Mouse (Mus musculus): ENCODE data around the gene Tns4. TPM values are rescaled to one million over a fixed set of nuclear protein-coding genes. Genes with fewer than 3 reads are reported as not detected.

Gene Tns4
- 0.22 TPM in 1 of 2 replicates, not detected in the other for polyA plus RNA-seq (2014; fragmentation: Nextera tagmentation; extraction: Ambion mirVana)

DNA sequence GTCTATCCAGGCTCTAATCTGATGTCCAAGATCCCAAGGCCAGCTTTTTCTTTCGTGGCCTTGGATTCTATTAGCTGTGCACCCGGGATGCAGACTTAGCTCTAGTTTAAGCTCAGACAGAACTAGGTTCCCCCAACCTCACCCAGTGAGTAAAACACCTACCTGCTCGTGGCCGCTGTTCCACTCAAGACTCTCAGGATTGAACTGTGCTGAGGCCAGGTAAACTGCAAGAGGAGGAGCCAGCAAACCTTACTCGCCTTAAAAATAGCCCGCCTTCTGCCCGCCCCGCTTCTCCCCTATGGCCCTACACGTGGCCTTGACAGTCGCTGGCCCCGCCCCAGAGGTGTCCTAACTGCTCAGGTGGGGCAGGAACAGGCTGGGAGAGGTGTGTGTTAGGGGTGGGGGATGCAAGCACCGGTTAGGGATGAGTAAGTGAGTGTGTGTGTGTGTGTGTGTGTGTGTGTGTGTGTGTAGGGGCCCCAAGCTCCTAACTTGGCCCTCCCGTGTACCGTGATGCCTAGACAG, at the start of gene Tns4:
Tns4 (minus strand) TSS at position 230 of the 525 bp plus-strand sequence.
- H3K4me3 ChIP-seq (replicated peaks; ENCODE audit: low read depth, low read length) = no peak within 1 kb of the TSS
- 68% methylated on average over 14 of the region's 14 CpGs for WGBS
- DNase-seq = no peak
- no peak within 1 kb of the TSS for H3K4me2 ChIP-seq (ENCODE audit: low read length)
- H3K9me3 ChIP-seq (ENCODE audit: control insufficient read depth, low read length) = no peaks in the 10 kb centered on the region
- no peak within 1 kb of the TSS for H3K9ac ChIP-seq (replicated peaks; ENCODE audit: low read length)
- no peaks in the 10 kb centered on the region for H3K4me1 ChIP-seq (ENCODE audit: control insufficient read depth, insufficient read depth, low read length)
- H3K27me3 ChIP-seq (ENCODE audit: control insufficient read depth, insufficient read depth, low read length) = no peaks in the 10 kb centered on the region
- H3K27ac ChIP-seq (replicated peaks; ENCODE audit: low read depth, low read length) = no peak within 1 kb of the TSS
- no peak for ATAC-seq (ENCODE audit: low FRiP score, low TSS enrichment)
- H3K36me3 ChIP-seq (ENCODE audit: control insufficient read depth, insufficient read depth, low read length) = no peaks in the 10 kb centered on the region

DNA sequence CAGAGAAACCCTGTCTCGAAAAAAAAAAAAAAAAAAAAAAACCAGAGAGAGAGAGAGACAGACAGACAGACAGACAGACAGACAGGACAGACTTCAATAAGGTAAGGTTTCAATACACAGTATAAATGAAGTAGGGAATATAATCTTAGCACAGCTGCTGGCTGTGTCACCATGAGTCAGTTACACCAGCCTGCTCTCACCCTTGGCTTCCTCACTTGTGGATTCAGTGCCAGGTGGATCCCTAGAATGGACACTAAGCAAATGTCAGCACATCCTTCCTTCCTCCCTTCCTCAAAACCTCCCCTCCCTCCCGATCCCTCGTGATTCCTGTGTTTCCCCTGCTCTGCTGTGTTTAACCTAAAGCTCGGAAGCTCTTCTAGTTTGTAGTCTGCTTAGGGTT, 48.3 kb upstream of the Tns4 start:
- Histone ChIP-seq H3K4me3 (replicated peaks; ENCODE audit: low read depth, low read length) (no peak overlapping the region), H3K4me1 (ENCODE audit: control insufficient read depth, insufficient read depth, low read length) (peaks cover 2% of the 10 kb centered on the region), H3K36me3 (ENCODE audit: control insufficient read depth, insufficient read depth, low read length) (no peaks in the 10 kb centered on the region), H3K27ac (replicated peaks; ENCODE audit: low read depth, low read length) (no peak overlapping the region), H3K9ac (replicated peaks; ENCODE audit: low read length) (no peak overlapping the region), H3K9me3 (ENCODE audit: control insufficient read depth, low read length) (no peaks in the 10 kb centered on the region), H3K27me3 (ENCODE audit: control insufficient read depth, insufficient read depth, low read length) (no peaks in the 10 kb centered on the region), H3K4me2 (ENCODE audit: low read length) (no peak overlapping the region)
- ATAC-seq (ENCODE audit: low FRiP score, low TSS enrichment) (no peak), DNase-seq (no peak)
- 78% methylated on average over 4 of the region's 4 CpGs for WGBS

DNA sequence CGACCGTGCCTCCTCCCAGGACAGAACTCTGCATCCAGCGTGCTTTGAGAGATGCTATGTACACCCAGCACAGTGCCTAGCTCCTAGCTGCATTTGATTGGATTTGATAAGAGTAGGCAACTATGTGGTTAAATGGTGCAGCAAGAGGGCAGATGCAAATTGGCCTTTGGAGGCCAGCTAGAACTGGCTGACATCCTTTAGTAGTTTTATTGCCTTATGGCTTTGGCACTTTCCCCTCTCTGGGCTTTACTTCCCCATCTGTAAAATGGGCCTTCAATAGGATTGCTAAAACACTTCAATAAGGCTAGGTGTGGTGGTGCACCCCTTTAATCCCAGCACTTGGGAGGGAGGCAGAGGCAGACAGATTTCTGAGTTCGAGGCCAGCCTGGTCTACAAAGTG, 47.9 kb upstream of the Tns4 start:
- Histone ChIP-seq H3K36me3 (ENCODE audit: control insufficient read depth, insufficient read depth, low read length) (no peaks in the 10 kb centered on the region), H3K4me2 (ENCODE audit: low read length) (no peak overlapping the region), H3K4me3 (replicated peaks; ENCODE audit: low read depth, low read length) (no peak overlapping the region), H3K4me1 (ENCODE audit: control insufficient read depth, insufficient read depth, low read length) (peaks cover 6% of the 10 kb centered on the region), H3K27ac (replicated peaks; ENCODE audit: low read depth, low read length) (no peak overlapping the region), H3K9ac (replicated peaks; ENCODE audit: low read length) (no peak overlapping the region), H3K27me3 (ENCODE audit: control insufficient read depth, insufficient read depth, low read length) (no peaks in the 10 kb centered on the region), H3K9me3 (ENCODE audit: control insufficient read depth, low read length) (no peaks in the 10 kb centered on the region)
- DNase-seq = no peak
- whole genome bisulfite sequencing = 68% methylated on average over 4 of the region's 4 CpGs
- ATAC-seq (ENCODE audit: low FRiP score, low TSS enrichment) = no peak

DNA sequence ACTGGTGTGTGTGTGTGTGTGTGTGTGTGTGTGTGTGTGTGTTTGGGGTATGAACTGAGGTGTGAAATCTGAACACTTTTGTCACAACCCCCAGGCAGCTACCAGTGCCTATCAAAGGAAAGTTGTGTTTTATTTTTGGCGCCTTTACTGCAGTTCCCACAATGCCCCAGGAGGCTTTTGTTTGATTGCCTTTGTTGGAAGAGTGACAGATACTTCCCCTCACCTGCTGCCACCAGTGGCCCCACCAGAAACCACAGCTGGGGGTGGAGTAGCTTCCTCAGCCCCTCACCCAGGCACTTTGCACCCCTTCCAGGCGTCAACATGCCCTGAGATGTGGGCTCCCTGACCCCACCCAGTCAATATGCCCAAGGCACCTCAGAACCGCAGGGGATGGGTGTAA, 47.3 kb upstream of the Tns4 start:
- Histone ChIP-seq H3K36me3 (ENCODE audit: control insufficient read depth, insufficient read depth, low read length) (no peaks in the 10 kb centered on the region), H3K9me3 (ENCODE audit: control insufficient read depth, low read length) (no peaks in the 10 kb centered on the region), H3K4me1 (ENCODE audit: control insufficient read depth, insufficient read depth, low read length) (peaks cover 11% of the 10 kb centered on the region), H3K9ac (replicated peaks; ENCODE audit: low read length) (no peak overlapping the region), H3K27me3 (ENCODE audit: control insufficient read depth, insufficient read depth, low read length) (no peaks in the 10 kb centered on the region), H3K4me3 (replicated peaks; ENCODE audit: low read depth, low read length) (no peak overlapping the region), H3K27ac (replicated peaks; ENCODE audit: low read depth, low read length) (no peak overlapping the region), H3K4me2 (ENCODE audit: low read length) (no peak overlapping the region)
- WGBS = 41% methylated on average over 3 of the region's 3 CpGs
- no peak for DNase-seq
- ATAC-seq (ENCODE audit: low FRiP score, low TSS enrichment) = no peak

DNA sequence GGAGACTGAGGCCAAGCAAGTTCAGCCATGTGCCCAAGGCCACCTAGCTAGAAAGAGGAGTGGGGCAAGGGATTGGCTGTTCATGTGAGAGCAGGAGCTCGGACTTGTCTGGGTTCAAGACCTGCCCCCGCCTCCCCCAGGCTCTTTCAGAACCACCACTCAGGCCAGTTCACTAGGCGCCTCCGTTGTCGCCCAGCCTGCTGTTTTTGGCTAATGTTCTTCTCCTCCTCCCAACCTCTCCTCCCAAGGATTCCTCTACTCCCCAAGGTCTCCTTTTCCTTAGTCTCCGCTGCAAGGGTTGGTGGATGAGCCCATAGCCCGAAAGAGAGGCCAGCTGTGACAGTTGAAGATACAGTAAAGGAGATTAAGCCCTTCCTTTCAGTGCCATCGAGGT, 45.9 kb upstream of the Tns4 start:
- H3K4me2 ChIP-seq (ENCODE audit: low read length) = no peak overlapping the region
- peaks cover 11% of the 10 kb centered on the region for H3K4me1 ChIP-seq (ENCODE audit: control insufficient read depth, insufficient read depth, low read length)
- DNase-seq = no peak
- H3K27ac ChIP-seq (replicated peaks; ENCODE audit: low read depth, low read length) = no peak overlapping the region
- no peak for ATAC-seq (ENCODE audit: low FRiP score, low TSS enrichment)
- no peaks in the 10 kb centered on the region for H3K36me3 ChIP-seq (ENCODE audit: control insufficient read depth, insufficient read depth, low read length)
- no peak overlapping the region for H3K9ac ChIP-seq (replicated peaks; ENCODE audit: low read length)
- H3K27me3 ChIP-seq (ENCODE audit: control insufficient read depth, insufficient read depth, low read length) = no peaks in the 10 kb centered on the region
- 67% methylated on average over 8 of the region's 8 CpGs for WGBS
- H3K4me3 ChIP-seq (replicated peaks; ENCODE audit: low read depth, low read length) = no peak overlapping the region
- no peaks in the 10 kb centered on the region for H3K9me3 ChIP-seq (ENCODE audit: control insufficient read depth, low read length)

DNA sequence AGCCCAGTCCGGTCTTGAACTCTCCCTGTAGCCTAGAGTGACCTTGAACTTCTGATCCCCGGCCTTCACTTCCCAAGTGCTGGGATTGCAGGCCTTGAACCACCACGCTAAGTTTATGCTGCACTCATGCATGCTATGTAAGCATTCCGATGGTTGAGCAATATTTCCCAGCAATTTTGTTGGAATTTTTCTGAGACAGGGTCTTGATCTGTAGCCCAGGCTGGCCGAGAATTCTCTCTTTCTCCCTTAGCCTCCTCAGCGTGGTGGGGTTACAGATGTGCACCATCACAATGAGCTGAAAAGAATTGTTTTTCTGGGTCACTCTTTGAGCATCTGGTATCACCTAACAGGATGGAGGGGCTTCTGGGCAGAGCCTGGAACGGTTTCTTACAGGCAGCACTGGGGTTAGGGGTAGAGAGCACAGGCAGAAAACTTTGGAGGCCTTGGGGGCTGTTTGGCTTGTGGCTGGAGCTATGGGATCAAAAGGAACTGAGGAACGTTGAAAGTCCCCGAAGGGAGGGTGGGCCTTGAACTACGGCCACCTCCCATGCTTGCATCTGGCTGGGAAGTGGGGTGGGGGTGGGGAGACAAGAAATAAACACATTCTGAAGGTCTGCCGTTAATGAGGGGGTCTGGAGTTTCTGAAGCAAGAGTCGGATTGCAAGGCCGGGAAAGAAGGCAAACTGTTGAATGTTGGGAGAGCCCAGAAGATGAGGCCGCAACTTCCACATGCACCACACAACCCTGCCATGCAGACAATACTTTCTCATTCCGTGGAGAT, 45.4 kb upstream of the Tns4 start:
- WGBS = 75% methylated on average over 15 of the region's 15 CpGs
- Histone ChIP-seq H3K9me3 (ENCODE audit: control insufficient read depth, low read length) (no peaks in the 10 kb centered on the region), H3K9ac (replicated peaks; ENCODE audit: low read length) (no peak overlapping the region), H3K4me1 (ENCODE audit: control insufficient read depth, insufficient read depth, low read length) (peaks cover 11% of the 10 kb centered on the region), H3K4me2 (ENCODE audit: low read length) (no peak overlapping the region), H3K36me3 (ENCODE audit: control insufficient read depth, insufficient read depth, low read length) (no peaks in the 10 kb centered on the region), H3K4me3 (replicated peaks; ENCODE audit: low read depth, low read length) (no peak overlapping the region), H3K27ac (replicated peaks; ENCODE audit: low read depth, low read length) (no peak overlapping the region), H3K27me3 (ENCODE audit: control insufficient read depth, insufficient read depth, low read length) (no peaks in the 10 kb centered on the region)
- ATAC-seq (ENCODE audit: low FRiP score, low TSS enrichment) (no peak), DNase-seq (no peak)

DNA sequence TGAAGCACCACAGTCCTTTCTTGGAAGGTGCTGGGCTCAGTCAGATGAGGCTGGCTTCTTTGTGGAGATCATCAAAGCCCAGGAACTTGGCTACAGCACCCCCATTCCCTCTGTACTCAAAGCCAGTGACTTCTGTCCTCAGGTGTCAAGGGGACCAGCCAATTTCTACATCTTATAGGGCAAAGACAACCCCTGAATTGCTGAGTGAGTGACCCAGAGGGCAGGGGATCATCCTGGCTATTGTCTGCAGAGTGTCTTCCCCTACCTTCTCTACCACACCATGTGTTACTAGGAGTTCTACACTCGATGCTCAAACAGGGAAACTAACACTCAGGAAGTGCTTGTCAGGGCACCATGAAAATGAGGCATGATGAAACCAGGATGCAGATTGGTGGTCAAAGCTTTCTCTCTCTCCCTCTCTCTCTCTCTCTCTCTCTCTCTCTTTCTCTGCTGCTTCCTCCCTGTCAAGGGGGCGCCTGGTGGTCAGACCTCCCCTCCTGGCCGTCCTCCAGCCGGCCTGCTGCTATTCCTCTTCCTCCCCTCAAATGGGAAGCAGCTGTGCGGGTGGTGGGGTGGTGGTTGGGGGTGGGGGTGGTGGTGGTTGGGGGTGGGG, 44.3 kb upstream of the Tns4 start:
- DNase-seq = no peak
- H3K27ac ChIP-seq (replicated peaks; ENCODE audit: low read depth, low read length) = no peak overlapping the region
- no peak overlapping the region for H3K9ac ChIP-seq (replicated peaks; ENCODE audit: low read length)
- no peak overlapping the region for H3K4me2 ChIP-seq (ENCODE audit: low read length)
- no peaks in the 10 kb centered on the region for H3K36me3 ChIP-seq (ENCODE audit: control insufficient read depth, insufficient read depth, low read length)
- H3K4me1 ChIP-seq (ENCODE audit: control insufficient read depth, insufficient read depth, low read length) = peaks cover 11% of the 10 kb centered on the region
- no peaks in the 10 kb centered on the region for H3K27me3 ChIP-seq (ENCODE audit: control insufficient read depth, insufficient read depth, low read length)
- no peak overlapping the region for H3K4me3 ChIP-seq (replicated peaks; ENCODE audit: low read depth, low read length)
- H3K9me3 ChIP-seq (ENCODE audit: control insufficient read depth, low read length) = no peaks in the 10 kb centered on the region
- no peak for ATAC-seq (ENCODE audit: low FRiP score, low TSS enrichment)
- 44% methylated on average over 5 of the region's 5 CpGs for WGBS

DNA sequence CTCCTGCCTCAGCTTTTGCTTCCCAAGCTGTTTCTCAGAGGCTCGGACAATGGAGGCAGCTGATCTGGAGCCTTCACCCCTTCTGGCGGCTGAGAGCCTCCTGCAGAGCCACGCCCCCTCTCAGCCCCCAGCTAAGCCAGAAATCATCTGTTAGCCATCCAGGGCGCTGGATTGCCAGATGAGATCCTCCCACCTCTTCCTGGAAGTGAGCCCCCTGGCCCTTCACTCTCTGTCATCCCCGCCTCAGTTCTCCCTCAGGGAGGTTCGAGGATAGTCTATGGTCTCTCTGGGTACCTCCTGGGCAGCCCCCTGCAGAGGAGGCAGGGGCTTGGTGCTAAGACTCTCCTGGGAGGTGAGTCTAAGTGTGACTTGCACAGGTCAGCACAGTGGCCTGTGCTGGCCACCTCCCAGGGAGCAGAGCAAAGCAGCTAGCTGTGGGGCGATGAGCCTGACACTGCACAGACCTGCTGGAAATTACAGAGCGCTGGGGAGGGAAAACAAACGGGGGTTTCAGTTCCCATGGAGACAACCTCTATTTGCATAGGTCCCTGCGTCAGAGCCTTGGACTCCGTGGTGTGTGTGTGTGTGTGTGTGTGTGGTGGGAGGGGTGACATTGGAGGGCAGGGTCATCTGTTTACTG, 43.1 kb upstream of the Tns4 start:
- no peaks in the 10 kb centered on the region for H3K36me3 ChIP-seq (ENCODE audit: control insufficient read depth, insufficient read depth, low read length)
- no peaks in the 10 kb centered on the region for H3K9me3 ChIP-seq (ENCODE audit: control insufficient read depth, low read length)
- peak overlapping the region; percentile 36 for H3K4me2 ChIP-seq (ENCODE audit: low read length)
- DNase-seq (peak; percentile 70), ATAC-seq (ENCODE audit: low FRiP score, low TSS enrichment) (peak; percentile 64)
- H3K9ac ChIP-seq (replicated peaks; ENCODE audit: low read length) = peak overlapping the region; percentile 36
- peak overlapping the region; percentile 61 for H3K27ac ChIP-seq (replicated peaks; ENCODE audit: low read depth, low read length)
- H3K4me1 ChIP-seq (ENCODE audit: control insufficient read depth, insufficient read depth, low read length) = peaks cover 11% of the 10 kb centered on the region
- no peak overlapping the region; the same call in 1 of the 2 replicates for H3K4me3 ChIP-seq (replicated peaks; ENCODE audit: low read depth, low read length)
- under 1% methylated on average over 11 of the region's 11 CpGs for WGBS
- no peaks in the 10 kb centered on the region for H3K27me3 ChIP-seq (ENCODE audit: control insufficient read depth, insufficient read depth, low read length)
